Mouse (Mus musculus): ENCODE data around the gene Crip2.

Crip2 gene

DNA sequence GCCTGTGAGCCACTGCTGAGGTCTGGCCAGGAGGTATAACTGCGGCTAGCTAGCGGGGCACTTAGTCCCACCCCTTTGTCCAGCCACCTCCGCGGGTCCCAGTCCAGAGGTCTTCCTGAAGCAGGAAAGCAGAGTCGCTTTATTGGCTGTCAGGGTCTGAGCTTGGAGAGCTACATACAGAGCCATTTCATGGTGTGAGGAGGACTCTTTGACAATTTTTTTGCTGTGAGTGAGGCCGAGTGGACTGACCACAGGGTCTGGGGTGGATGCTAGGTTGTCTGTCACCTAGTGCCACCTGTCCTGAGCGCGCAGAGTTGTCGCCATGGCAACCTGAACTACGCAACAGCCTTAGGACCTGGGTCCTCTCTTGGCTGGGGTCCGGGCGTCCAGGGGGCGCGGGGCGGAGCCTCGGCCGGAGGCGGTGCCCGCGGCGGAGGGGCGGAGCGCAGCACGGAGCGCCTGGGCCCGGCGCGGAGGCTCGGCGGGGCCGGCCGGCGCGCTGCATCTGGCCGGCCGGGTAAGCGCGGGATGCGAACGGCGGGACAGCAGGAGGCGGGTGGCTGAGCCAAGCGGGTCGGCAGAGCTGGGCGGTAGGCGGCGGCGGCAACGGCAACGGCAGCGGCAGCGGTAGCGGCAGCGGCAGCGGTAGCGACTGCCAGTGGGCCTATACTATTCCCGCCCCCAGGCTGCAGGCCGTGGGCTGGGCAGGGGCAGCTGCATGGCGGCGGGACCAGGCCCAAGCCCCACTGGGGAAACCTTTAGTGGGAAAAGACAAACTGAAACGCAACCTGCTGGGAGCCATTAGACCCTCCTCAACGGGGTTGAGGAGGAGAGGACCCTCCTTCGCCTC, 45.6 kb downstream of the Crip2 start, which contains the start of gene Tmem121:
Gene Tmem121, plus strand, starts transcription at position 489 of the 850 bp plus-strand sequence.
- peak; percentile 27 for DNase-seq (ENCODE audit: low spot score)

DNA sequence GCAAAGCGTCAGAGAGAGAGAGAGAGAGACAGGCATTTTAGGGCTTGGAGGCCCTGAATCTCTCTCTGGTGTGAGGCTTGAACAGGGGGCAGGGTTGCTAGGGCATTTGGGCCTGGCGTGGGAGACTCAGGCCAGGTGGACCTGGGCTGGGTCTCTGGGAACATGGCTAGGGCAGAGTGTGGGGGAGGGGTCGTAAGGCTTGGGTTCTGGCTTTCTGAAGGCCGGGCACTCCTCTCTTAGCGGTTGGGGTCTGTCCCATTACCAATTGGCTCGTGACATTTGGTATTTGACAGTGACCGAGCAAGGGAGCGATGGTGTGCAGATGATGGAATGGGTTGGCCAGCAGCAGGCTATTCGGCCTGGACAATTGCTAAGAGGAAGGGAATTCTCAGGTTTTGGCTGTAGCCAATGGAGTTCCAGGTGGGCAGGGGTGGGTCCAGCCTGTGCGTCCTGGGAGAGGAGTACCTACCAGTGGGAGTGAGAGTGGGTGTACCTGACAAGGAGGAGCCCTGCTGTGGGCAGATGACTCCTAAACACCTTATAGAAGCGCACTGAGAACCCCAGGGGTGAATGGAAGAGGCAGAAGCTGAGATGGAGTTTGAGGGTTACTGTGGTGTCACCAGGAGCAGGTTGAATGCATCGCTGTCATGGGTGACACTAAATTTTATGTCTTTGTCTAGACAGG, 46.4 kb downstream of the Crip2 start:
- DNase-seq (ENCODE audit: low spot score), result no peak

DNA sequence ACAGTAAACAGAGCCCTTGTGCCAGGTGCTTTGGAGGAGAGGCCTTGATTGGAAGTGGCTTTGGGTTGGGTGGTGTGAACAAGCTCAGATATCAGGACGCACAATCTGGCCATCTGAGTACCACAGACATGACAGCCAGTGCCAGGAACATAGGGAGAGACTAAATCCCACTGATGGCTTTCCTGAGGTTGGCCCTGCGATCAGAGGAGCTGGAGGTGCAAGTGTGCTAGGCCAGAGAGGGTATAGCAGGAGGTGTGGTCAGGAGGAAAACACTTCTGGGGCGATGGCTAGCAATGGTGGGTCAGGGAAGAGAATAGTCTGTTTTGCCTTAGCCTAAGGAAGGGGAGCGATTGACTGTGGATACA, 47.0 kb downstream of the Crip2 start:
- no peak for DNase-seq (ENCODE audit: low spot score)

DNA sequence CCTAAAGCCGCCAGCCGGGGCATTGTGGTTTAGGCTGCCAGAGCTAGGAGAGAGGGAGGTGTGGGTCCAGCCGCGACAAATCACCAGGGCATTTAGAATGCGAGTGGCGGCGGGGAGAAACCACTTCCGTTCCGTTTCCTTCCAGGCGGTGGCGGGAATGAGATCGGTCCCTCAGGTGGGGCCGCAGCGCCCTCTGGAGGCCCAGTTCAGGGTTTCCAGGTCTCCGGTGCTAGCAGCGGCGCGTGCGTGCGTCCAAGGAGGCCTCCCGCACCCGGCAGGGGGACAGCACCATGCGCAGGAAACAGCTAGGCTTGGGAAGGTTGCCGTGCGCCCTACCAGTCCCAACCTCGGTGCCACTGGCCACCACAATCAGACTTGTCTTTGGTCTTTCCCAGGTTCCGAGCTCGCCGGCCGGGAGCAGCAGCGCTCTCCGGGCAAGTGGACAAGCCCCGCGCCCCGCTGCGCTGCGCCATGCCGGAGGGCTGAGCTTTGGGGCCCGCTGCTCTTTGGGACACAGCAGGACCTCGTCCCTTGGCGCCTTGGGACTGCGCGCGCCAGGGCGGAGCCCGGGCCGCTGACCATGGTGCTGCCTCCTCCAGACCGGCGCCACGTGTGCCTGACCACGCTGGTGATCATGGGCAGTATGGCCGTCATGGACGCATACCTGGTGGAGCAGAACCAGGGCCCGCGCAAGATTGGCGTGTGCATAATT, 47.7 kb downstream of the Crip2 start:
- peak; percentile 38 for DNase-seq (ENCODE audit: low spot score)

DNA sequence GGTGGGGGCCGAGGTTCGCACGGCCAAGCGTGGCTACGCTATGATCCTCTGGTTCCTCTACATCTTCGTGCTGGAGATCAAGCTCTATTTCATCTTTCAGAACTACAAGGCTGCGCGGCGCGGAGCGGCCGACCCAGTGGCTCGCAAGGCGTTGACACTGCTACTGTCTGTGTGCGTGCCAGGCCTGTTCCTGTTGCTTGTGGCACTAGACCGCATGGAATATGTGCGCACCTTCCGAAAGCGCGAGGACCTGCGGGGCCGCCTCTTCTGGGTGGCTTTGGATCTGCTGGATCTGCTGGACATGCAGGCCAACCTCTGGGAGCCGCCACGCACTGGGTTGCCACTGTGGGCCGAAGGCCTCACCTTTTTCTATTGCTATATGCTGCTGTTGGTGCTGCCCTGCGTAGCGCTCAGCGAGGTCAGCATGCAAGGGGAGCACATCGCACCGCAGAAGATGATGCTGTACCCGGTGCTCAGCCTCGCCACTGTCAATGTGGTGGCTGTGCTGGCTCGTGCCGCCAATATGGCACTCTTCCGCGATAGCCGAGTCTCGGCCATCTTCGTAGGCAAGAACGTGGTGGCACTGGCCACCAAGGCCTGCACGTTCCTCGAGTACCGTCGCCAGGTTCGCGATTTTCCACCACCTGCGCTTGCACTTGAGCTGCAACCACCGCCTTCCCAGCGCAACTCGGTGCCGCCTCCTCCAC, 48.5 kb downstream of the Crip2 start:
- no peak for DNase-seq (ENCODE audit: low spot score)

DNA sequence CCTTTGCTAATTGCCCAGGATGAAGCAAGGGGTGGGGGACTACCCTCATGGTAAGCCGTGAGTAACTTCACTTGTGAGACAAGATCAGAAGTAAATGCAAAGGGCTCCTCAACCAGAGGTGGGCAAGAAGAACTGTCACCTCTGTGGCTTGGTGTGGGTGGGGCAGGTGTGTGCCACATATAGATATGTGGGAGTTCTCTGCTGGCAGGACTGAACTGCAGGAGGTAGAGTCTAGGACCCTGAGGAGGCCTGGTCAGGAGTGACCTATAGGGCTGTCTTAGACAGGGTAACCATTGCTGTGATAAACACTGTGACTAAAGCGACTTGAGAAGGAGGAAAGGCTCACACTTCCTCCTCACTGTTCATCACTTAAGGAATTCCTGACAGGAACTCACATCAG, 53.4 kb downstream of the Crip2 start:
- no peak for DNase-seq (ENCODE audit: low spot score)
